ENCODE assay signal across 13 mouse cellular contexts in the genomic region with DNA sequence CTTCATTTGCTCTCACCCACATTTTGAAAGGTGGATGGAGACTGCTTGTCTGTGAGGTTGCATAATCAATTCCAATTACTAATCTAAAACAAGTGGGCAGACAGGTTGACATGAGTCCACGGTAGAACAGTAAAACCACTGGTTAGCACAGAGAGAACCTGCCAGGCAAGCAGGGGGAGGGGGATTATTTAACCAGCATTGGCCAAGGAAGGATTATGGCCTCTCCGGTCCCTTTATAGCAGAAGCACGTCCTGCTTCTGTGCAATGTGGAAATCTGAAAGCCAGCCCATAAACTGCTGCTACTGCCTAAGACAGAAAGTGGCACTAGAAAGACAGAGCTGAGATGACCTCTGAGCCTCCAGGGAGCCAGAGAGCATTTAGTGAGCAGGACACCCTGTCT.
"Had no signal": no experiment of that assay in that cellular context is flagged by ENCODE, and none has a peak within 500 bp of the region (broad histone marks: within the 10 kb centered on the region; RNA-seq: fewer than 3 reads in every experiment).

No protein-coding gene starts in this region.

- H3K4me2 ChIP-seq: lung, embryonic 14.5 days; midbrain, embryonic 12.5 days; midbrain, embryonic 15.5 days; neural tube, embryonic 12.5 days; stomach, embryonic 15.5 days had no signal

- H3K27me3 ChIP-seq: midbrain, embryonic 12.5 days; midbrain, embryonic 15.5 days; neural tube, embryonic 12.5 days; stomach, embryonic 15.5 days had no signal

- H3K9me3 ChIP-seq: midbrain, embryonic 10.5 days; midbrain, embryonic 12.5 days; midbrain, embryonic 15.5 days; neural tube, embryonic 12.5 days; stomach, embryonic 15.5 days had no signal

- H3K4me3 ChIP-seq: midbrain, embryonic 10.5 days; midbrain, embryonic 12.5 days; midbrain, embryonic 15.5 days; neural tube, embryonic 12.5 days; stomach, embryonic 15.5 days had no signal

- H3K4me1 ChIP-seq: midbrain, embryonic 12.5 days; midbrain, embryonic 15.5 days; neural tube, embryonic 12.5 days; stomach, embryonic 15.5 days had no signal

- H3K27ac ChIP-seq: midbrain, embryonic 10.5 days; midbrain, embryonic 12.5 days; midbrain, embryonic 15.5 days; neural tube, embryonic 12.5 days; stomach, embryonic 15.5 days; stomach, postnatal 0 days had no signal

- DNase-seq: lung, embryonic 14.5 days; lung, postnatal 14 days; lung, postnatal 4 days; right cerebral cortex, postnatal 14 days; thymus, adult 2 months; thymus, postnatal 25 days; thymus, postnatal 4 days had no signal

- ATAC-seq: midbrain, embryonic 15.5 days had no signal

- H3K36me3 ChIP-seq: midbrain, embryonic 10.5 days; midbrain, embryonic 12.5 days; midbrain, embryonic 15.5 days; neural tube, embryonic 12.5 days; stomach, embryonic 15.5 days had no signal

- H3K9ac ChIP-seq: lung, embryonic 14.5 days; midbrain, embryonic 12.5 days; midbrain, embryonic 15.5 days; neural tube, embryonic 12.5 days; stomach, embryonic 15.5 days had no signal
